18 mouse cellular contexts compared by ENCODE assay signal in genomic region chr4:83107958-83108658, GRCm38 (mm10). TPM values are rescaled to one million over a fixed set of nuclear protein-coding genes. Genes with fewer than 3 reads are reported as not detected.
DNase-seq lines count a peak whose midpoint lies in the region; ATAC-seq and TF ChIP-seq lines count a peak whose summit lies in the region.
"Had no signal": no experiment of that assay in that cellular context is flagged by ENCODE, and none has a peak within 500 bp of the region (broad histone marks: within the 10 kb centered on the region; RNA-seq: fewer than 3 reads in every experiment).

No protein-coding gene starts in this region.

- peak overlapping the region; percentile 76 for H3K27ac ChIP-seq in lung, embryonic 14.5 days (ENCODE audit: low read depth)
- peak overlapping the region; percentile 94 for H3K27ac ChIP-seq in embryonic fibroblast, embryonic 13.5 days (ENCODE audit: insufficient read depth, low read length)
- 0 out of 2 replicates have a peak overlapping the region, but pooled peaks have one; percentile 9 for H3K27ac ChIP-seq in limb, embryonic 14.5 days (replicated peaks; ENCODE audit: low read depth, low read length)
- H3K27ac ChIP-seq: layer of hippocampus, adult 2 months had no signal

- H3K4me2 ChIP-seq in lung, embryonic 14.5 days = no peak overlapping the region
- no peak overlapping the region for H3K4me2 ChIP-seq in limb, embryonic 14.5 days (replicated peaks; ENCODE audit: low read depth, low read length, severe bottlenecking)

- peaks cover 6% of the 10 kb centered on the region; the same call in 1 of the 2 replicates for H3K4me1 ChIP-seq in lung, embryonic 14.5 days (ENCODE audit: insufficient read depth)
- H3K4me1 ChIP-seq in embryonic fibroblast, embryonic 13.5 days (ENCODE audit: control insufficient read depth, insufficient read depth, low read length) = no peaks in the 10 kb centered on the region
- H3K4me1 ChIP-seq in limb, embryonic 14.5 days (ENCODE audit: control insufficient read depth, insufficient read depth, low read length) = 0 out of 2 replicates have a peak, but pooled peaks cover 3% of the 10 kb centered on the region

- no peak overlapping the region for H3K9ac ChIP-seq in lung, embryonic 14.5 days
- no peak overlapping the region for H3K9ac ChIP-seq in limb, embryonic 14.5 days (ENCODE audit: low read depth, low read length, severe bottlenecking)

- peak; percentile 86 for DNase-seq in lung, embryonic 14.5 days
- no peak for DNase-seq in lung, postnatal 4 days
- peak; percentile 19 for DNase-seq in ZHBTc4 (ENCODE audit: low read depth, low spot score)
- peak; percentile 75 for DNase-seq in limb, embryonic 14.5 days (ENCODE audit: low spot score)
- DNase-seq in gastrocnemius, postnatal 10 days = no peak
- no peak for DNase-seq in retina, embryonic 14.5 days (ENCODE audit: low spot score)
- DNase-seq: cerebellum, postnatal 10 days; lung, postnatal 10 days; right cerebral cortex, adult 18-20 months had no signal

- TF ChIP-seq CTCF in lung, embryonic 14.5 days (IDR thresholded peaks at IDR 0.05; ENCODE audit: low read depth) = no peak
- no peak for TF ChIP-seq CTCF in embryonic fibroblast, embryonic 13.5 days (IDR thresholded peaks at IDR 0.05; ENCODE audit: borderline replicate concordance, insufficient read depth, low read length)

- WGBS in lung, embryonic 14.5 days = 53% methylated on average over 11 of the region's 11 CpGs
- WGBS in limb, embryonic 14.5 days = 34% methylated on average over 11 of the region's 11 CpGs

- H3K4me3 ChIP-seq in lung, embryonic 14.5 days (ENCODE audit: low read depth, low read length) = no peak overlapping the region
- no peak overlapping the region for H3K4me3 ChIP-seq in embryonic fibroblast, embryonic 13.5 days (ENCODE audit: insufficient read depth, low read length)
- no peak overlapping the region for H3K4me3 ChIP-seq in limb, embryonic 14.5 days (replicated peaks; ENCODE audit: low read length)
- H3K4me3 ChIP-seq: erythroblast, embryonic 14.5 days; layer of hippocampus, adult 2 months had no signal

- H3K27me3 ChIP-seq in lung, embryonic 14.5 days (ENCODE audit: insufficient read depth, low read length) = no peaks in the 10 kb centered on the region
- H3K27me3 ChIP-seq in limb, embryonic 14.5 days (ENCODE audit: control insufficient read depth, insufficient read depth, low read length) = no peaks in the 10 kb centered on the region

- ATAC-seq in lung, embryonic 14.5 days (ENCODE audit: insufficient read depth) = peak; percentile 74
- ATAC-seq in limb, embryonic 14.5 days (ENCODE audit: low FRiP score, low read depth) = peak; percentile 55; the same call in 1 of the 2 replicates
- ATAC-seq: forebrain, embryonic 14.5 days; inflammation-experienced regulatory T-cells, adult 6 months; midbrain, embryonic 16.5 days had no signal

- no peak for TF ChIP-seq POLR2A in embryonic fibroblast, embryonic 13.5 days (IDR thresholded peaks at IDR 0.05; ENCODE audit: low read depth, low read length)
- no peak for TF ChIP-seq POLR2A in limb, embryonic 14.5 days (IDR thresholded peaks at IDR 0.05; ENCODE audit: borderline replicate concordance, extremely low read depth, insufficient read depth, insufficient read length)

- no peaks in the 10 kb centered on the region for H3K9me3 ChIP-seq in lung, embryonic 14.5 days (ENCODE audit: low read depth, low read length)
- H3K9me3 ChIP-seq in limb, embryonic 14.5 days (ENCODE audit: control insufficient read depth, low read length) = no peaks in the 10 kb centered on the region

- H3K36me3 ChIP-seq in lung, embryonic 14.5 days (ENCODE audit: insufficient read depth) = no peaks in the 10 kb centered on the region
- H3K36me3 ChIP-seq in limb, embryonic 14.5 days (ENCODE audit: control insufficient read depth, insufficient read depth, low read length) = no peaks in the 10 kb centered on the region
- H3K36me3 ChIP-seq: G1E had no signal

RNA-seq across cellular contexts. Expression of gene Frem1, which starts 56.0 kb away (rescaled TPM):
- 58.2 and 59.1 TPM in 2 replicates for polyA plus RNA-seq in lung, embryonic 14.5 days (2014; fragmentation: Nextera tagmentation; extraction: Ambion mirVana)
- 2.5 and 11.0 TPM in 2 replicates for polyA plus RNA-seq in embryonic fibroblast, embryonic 13.5 days (2011; ENCODE audit: insufficient read length, low read depth, missing spikeins)
- polyA plus RNA-seq in limb, embryonic 14.5 days (2012; rRNA removed) = 16.6 and 21.7 TPM in 2 replicates
- 12.8 and 12.9 TPM in 2 replicates for polyA plus RNA-seq in limb, embryonic 14.5 days (2014; fragmentation: Nextera tagmentation; extraction: Ambion mirVana)
- 1 to 10 TPM; 4.0 to 4.2 TPM for total RNA-seq in gastrocnemius, postnatal 10 days (2021)
- total RNA-seq: granulocyte monocyte progenitor cell, adult 5-6 weeks; megakaryocyte-erythroid progenitor cell, adult 5-6 weeks had no signal
- polyA plus RNA-seq: erythroblast, embryonic 14.5 days; inflammation-experienced regulatory T-cells, adult 6 months had no signal

Comparison
In these comparisons a context has a peak if more than half of its experiments do, and no peak if none do; other contexts are left out.
1. DNase-seq: peak in lung, embryonic 14.5 days (single experiment), ZHBTc4 (single experiment) and limb, embryonic 14.5 days (single experiment); none in lung, postnatal 4 days (0 of 2), gastrocnemius, postnatal 10 days (single experiment) and retina, embryonic 14.5 days (single experiment).
2. H3K27ac ChIP-seq: peak in every context shown above with its lines; median percentile 94 in embryonic fibroblast, embryonic 13.5 days; 76 in lung, embryonic 14.5 days; 9 in limb, embryonic 14.5 days.